Mouse (Mus musculus): ENCODE results near the gene Lama4. TPM values are rescaled to one million over a fixed set of nuclear protein-coding genes. Genes with fewer than 3 reads are reported as not detected.

Gene Lama4
- total and polyA plus RNA-seq, 3 experiments, result not detected

DNA sequence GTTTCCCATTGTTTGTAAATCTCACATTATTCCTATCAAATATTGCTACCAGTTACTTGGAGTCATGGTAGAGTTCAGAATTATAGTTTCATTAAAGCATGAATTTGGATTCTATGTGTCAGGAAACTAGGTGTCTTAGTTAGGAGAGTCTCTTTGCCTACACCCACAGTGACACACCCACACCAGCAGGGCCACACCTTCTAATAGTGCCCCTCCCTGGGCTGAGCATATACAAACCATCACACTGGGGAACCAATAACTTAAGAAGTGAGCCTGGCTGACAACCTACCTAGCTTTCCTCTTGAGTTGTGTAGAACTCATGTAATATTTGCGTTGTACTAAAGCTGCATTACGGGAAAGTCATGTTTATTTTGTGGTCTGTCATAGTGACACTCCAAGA lies 176.1 kb downstream of the Lama4 start:
- Histone ChIP-seq H3K4me1 (ENCODE audit: control insufficient read depth in 1 of 2, insufficient read depth in 2 of 2, low read length in 2 of 2) (no peaks in the 10 kb centered on the region), H3K4me3 (ENCODE audit: control insufficient read depth in 1 of 2, insufficient read depth in 1 of 2, low read depth in 2 of 2, low read length in 2 of 2) (no peak overlapping the region), H3K27me3 (ENCODE audit: control insufficient read depth in 1 of 2, insufficient read depth in 2 of 2, low read length in 2 of 2) (no peaks in the 10 kb centered on the region), H3K79me2 (ENCODE audit: control insufficient read depth, insufficient read depth, low read length, poor library complexity) (no peaks in the 10 kb centered on the region), H3K9ac (ENCODE audit: control insufficient read depth, low read depth, low read length, poor library complexity, severe bottlenecking) (no peak overlapping the region), H3K27ac (ENCODE audit: control insufficient read depth, low read depth, low read length) (no peak overlapping the region), H3K36me3 (ENCODE audit: control insufficient read depth in 1 of 2, insufficient read depth in 2 of 2, low read length in 2 of 2) (no peaks in the 10 kb centered on the region), H3K9me3 (replicated peaks; ENCODE audit: insufficient read depth, low read length) (no peaks in the 10 kb centered on the region)
- no peak for DNase-seq (ENCODE audit: low read depth, low spot score)
- TF ChIP-seq ETS1 (IDR thresholded peaks at IDR 0.05; ENCODE audit: low read depth, low read length), result no peak
- TF ChIP-seq E2F4 (IDR thresholded peaks at IDR 0.05; ENCODE audit: borderline replicate concordance, low read depth, low read length), result no peak

- Histone ChIP-seq H3K4me3 (ENCODE audit: control insufficient read depth in 1 of 2, insufficient read depth in 1 of 2, low read depth in 2 of 2, low read length in 2 of 2) (no peak overlapping the region), H3K36me3 (ENCODE audit: control insufficient read depth in 1 of 2, insufficient read depth in 2 of 2, low read length in 2 of 2) (no peaks in the 10 kb centered on the region), H3K27ac (ENCODE audit: control insufficient read depth, low read depth, low read length) (no peak overlapping the region), H3K27me3 (ENCODE audit: control insufficient read depth in 1 of 2, insufficient read depth in 2 of 2, low read length in 2 of 2) (no peaks in the 10 kb centered on the region), H3K79me2 (ENCODE audit: control insufficient read depth, insufficient read depth, low read length, poor library complexity) (no peaks in the 10 kb centered on the region), H3K9me3 (replicated peaks; ENCODE audit: insufficient read depth, low read length) (no peaks in the 10 kb centered on the region), H3K4me1 (ENCODE audit: control insufficient read depth in 1 of 2, insufficient read depth in 2 of 2, low read length in 2 of 2) (no peaks in the 10 kb centered on the region), H3K9ac (ENCODE audit: control insufficient read depth, low read depth, low read length, poor library complexity, severe bottlenecking) (no peak overlapping the region)
- no peak for DNase-seq (ENCODE audit: low read depth, low spot score)
- no peak for TF ChIP-seq KAT2A (conservative IDR thresholded peaks at IDR 0.05; ENCODE audit: low read depth, low read length)
- no peak for TF ChIP-seq MYC (IDR thresholded peaks at IDR 0.05; ENCODE audit: low read depth, low read length)
Measured at GRCm38 (mm10) chr10:39142216-39142615, 176.9 kb downstream of the Lama4 start.

DNA sequence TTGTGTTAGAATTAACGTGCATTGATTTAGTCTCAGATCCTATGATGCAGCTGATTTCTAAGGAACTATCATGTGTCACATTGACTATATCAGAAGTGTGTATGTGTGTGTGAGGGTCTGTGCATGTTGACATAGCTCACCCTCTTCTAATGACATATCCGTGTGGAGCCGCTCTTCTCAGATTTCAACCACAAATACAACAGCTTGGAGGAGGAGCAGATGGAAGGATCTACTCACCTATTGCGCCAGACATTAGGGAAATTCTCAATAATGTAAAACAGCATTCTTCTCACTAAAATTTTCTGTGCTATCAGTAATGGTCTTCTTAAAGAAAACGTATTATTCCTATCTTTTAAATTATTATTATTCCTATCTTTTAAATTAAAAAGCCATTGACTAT lies 191.4 kb downstream of the Lama4 start:
- no peak overlapping the region for H3K9ac ChIP-seq (ENCODE audit: control insufficient read depth, low read depth, low read length, poor library complexity, severe bottlenecking)
- TF ChIP-seq TCF12 (IDR thresholded peaks at IDR 0.05; ENCODE audit: low read depth, low read length) (no peak), RCOR1 (IDR thresholded peaks at IDR 0.05; ENCODE audit: low read depth, low read length) (no peak), ELF1 (IDR thresholded peaks at IDR 0.05; ENCODE audit: low read depth, low read length) (no peak), CHD2 (IDR thresholded peaks at IDR 0.05; ENCODE audit: low read length) (no peak), KAT2A (conservative IDR thresholded peaks at IDR 0.05; ENCODE audit: low read depth, low read length) (no peak), MAFK (IDR thresholded peaks at IDR 0.05; ENCODE audit: borderline replicate concordance, low read depth, low read length) (no peak), SIN3A (IDR thresholded peaks at IDR 0.05; ENCODE audit: low read length) (no peak), RAD21 (IDR thresholded peaks at IDR 0.05; ENCODE audit: low read depth, low read length) (no peak), NELFE (IDR thresholded peaks at IDR 0.05; ENCODE audit: low read depth, low read length) (no peak), MAZ (IDR thresholded peaks at IDR 0.05; ENCODE audit: low read depth, low read length) (no peak)
- H3K79me2 ChIP-seq (ENCODE audit: control insufficient read depth, insufficient read depth, low read length, poor library complexity), result no peaks in the 10 kb centered on the region
- H3K4me1 ChIP-seq (ENCODE audit: control insufficient read depth in 1 of 2, insufficient read depth in 2 of 2, low read length in 2 of 2), result no peaks in the 10 kb centered on the region
- no peaks in the 10 kb centered on the region for H3K9me3 ChIP-seq (replicated peaks; ENCODE audit: insufficient read depth, low read length)
- no peaks in the 10 kb centered on the region for H3K27me3 ChIP-seq (ENCODE audit: control insufficient read depth in 1 of 2, insufficient read depth in 2 of 2, low read length in 2 of 2)
- no peaks in the 10 kb centered on the region for H3K36me3 ChIP-seq (ENCODE audit: control insufficient read depth in 1 of 2, insufficient read depth in 2 of 2, low read length in 2 of 2)
- no peak for DNase-seq (ENCODE audit: low read depth, low spot score)
- H3K27ac ChIP-seq (ENCODE audit: control insufficient read depth, low read depth, low read length), result no peak overlapping the region
- H3K4me3 ChIP-seq (ENCODE audit: control insufficient read depth in 1 of 2, insufficient read depth in 1 of 2, low read depth in 2 of 2, low read length in 2 of 2), result no peak overlapping the region

Measured in MEL (cell line).